Comparison of ENCODE assay signal across 26 mouse cellular contexts in the genomic region with DNA sequence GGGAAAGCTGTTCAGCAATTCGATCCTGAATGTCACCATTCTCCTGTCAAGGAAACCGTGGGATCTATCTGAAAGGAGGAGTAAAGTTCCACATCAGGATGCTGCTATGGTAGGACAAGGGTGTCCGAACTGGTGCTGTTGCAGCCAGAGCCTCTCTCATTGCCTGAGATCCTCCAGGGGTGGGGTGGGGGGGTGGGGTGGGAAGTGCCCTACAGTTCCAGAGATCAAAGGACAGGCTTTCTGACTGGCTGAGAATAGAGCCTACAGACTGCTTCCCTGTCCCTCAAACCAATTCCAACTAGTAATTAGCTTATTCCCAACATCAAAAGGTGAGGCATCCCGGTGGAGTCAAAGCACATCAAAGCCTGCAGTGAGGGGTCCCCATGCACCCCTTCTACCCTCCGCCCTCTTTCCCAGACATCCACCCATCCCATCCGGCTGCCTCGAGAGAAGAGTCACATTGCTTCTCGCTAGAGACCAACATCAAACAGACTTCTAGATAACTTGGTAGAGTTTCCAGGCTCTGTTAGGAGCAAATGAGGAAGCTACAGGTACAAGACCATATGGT.
DNase-seq lines count a peak whose midpoint lies in the region; ATAC-seq and TF ChIP-seq lines count a peak whose summit lies in the region.
"Had no signal": no experiment of that assay in that cellular context is flagged by ENCODE, and none has a peak within 500 bp of the region (broad histone marks: within the 10 kb centered on the region; RNA-seq: fewer than 3 reads in every experiment).

No protein-coding gene starts in this region.

- 0 out of 2 replicates have a peak overlapping the region, but pooled peaks have one; percentile 25 for H3K27ac ChIP-seq in layer of hippocampus, adult 2 months
- no peak overlapping the region for H3K27ac ChIP-seq in midbrain, embryonic 11.5 days (ENCODE audit: low read depth, low read length)
- H3K27ac ChIP-seq in midbrain, embryonic 16.5 days (ENCODE audit: low read length) = no peak overlapping the region
- H3K27ac ChIP-seq: embryonic facial prominence, embryonic 15.5 days; hindbrain, embryonic 15.5 days; liver, embryonic 15.5 days; lung, embryonic 15.5 days; stomach, embryonic 15.5 days had no signal

- H3K27me3 ChIP-seq in midbrain, embryonic 11.5 days (ENCODE audit: control insufficient read depth, insufficient read depth, low read length) = no peaks in the 10 kb centered on the region
- H3K27me3 ChIP-seq in midbrain, embryonic 16.5 days (ENCODE audit: control insufficient read depth, insufficient read depth, low read depth, low read length) = no peaks in the 10 kb centered on the region
- H3K27me3 ChIP-seq: embryonic facial prominence, embryonic 15.5 days; hindbrain, embryonic 15.5 days; liver, embryonic 15.5 days; lung, embryonic 15.5 days; megakaryocyte, embryonic 14.5 days; stomach, embryonic 15.5 days had no signal

- TF ChIP-seq CTCF in layer of hippocampus, adult 2 months (conservative IDR thresholded peaks at IDR 0.05) = no peak

- H3K9ac ChIP-seq in midbrain, embryonic 11.5 days (ENCODE audit: low read length) = no peak overlapping the region
- no peak overlapping the region for H3K9ac ChIP-seq in midbrain, embryonic 16.5 days (ENCODE audit: low read depth, low read length)
- H3K9ac ChIP-seq: embryonic facial prominence, embryonic 15.5 days; hindbrain, embryonic 15.5 days; liver, embryonic 15.5 days; lung, embryonic 15.5 days; stomach, embryonic 15.5 days had no signal

- H3K4me3 ChIP-seq in layer of hippocampus, adult 2 months = no peak overlapping the region
- H3K4me3 ChIP-seq in midbrain, embryonic 11.5 days (ENCODE audit: low read depth, low read length) = no peak overlapping the region
- no peak overlapping the region for H3K4me3 ChIP-seq in midbrain, embryonic 16.5 days (ENCODE audit: low read depth, low read length)
- H3K4me3 ChIP-seq: embryonic facial prominence, embryonic 15.5 days; hindbrain, embryonic 15.5 days; liver, embryonic 15.5 days; lung, embryonic 15.5 days; megakaryocyte, embryonic 14.5 days; stomach, embryonic 15.5 days had no signal

- H3K4me2 ChIP-seq in midbrain, embryonic 11.5 days = no peak overlapping the region
- no peak overlapping the region for H3K4me2 ChIP-seq in midbrain, embryonic 16.5 days (ENCODE audit: low read length)
- H3K4me2 ChIP-seq: embryonic facial prominence, embryonic 15.5 days; heart, embryonic 11.5 days; hindbrain, embryonic 15.5 days; liver, embryonic 15.5 days; lung, embryonic 15.5 days; stomach, embryonic 15.5 days had no signal

- WGBS in midbrain, embryonic 11.5 days = 32% methylated on average over 8 of the region's 8 CpGs
- 18% methylated on average over 8 of the region's 8 CpGs for WGBS in midbrain, embryonic 16.5 days

- no peak for ATAC-seq in midbrain, embryonic 11.5 days (ENCODE audit: low FRiP score)
- peak; percentile 71; the same call in 1 of the 2 replicates for ATAC-seq in midbrain, embryonic 16.5 days
- ATAC-seq in CD4-positive, CD25-positive, alpha-beta regulatory T cell, adult 4 months = no peak
- ATAC-seq: inflammation-experienced regulatory T-cells, adult 6 months had no signal

- no peaks in the 10 kb centered on the region for H3K36me3 ChIP-seq in midbrain, embryonic 11.5 days (ENCODE audit: control insufficient read depth, insufficient read depth, low read length)
- H3K36me3 ChIP-seq in midbrain, embryonic 16.5 days (ENCODE audit: control insufficient read depth, insufficient read depth, low read length) = no peaks in the 10 kb centered on the region
- H3K36me3 ChIP-seq: embryonic facial prominence, embryonic 15.5 days; G1E; hindbrain, embryonic 15.5 days; liver, embryonic 15.5 days; lung, embryonic 15.5 days; stomach, embryonic 15.5 days had no signal

- DNase-seq in embryo, embryonic 9.5 days (ENCODE audit: extremely low spot score) = peak; percentile 6
- no peak for DNase-seq in embryo, embryonic 11 days
- DNase-seq in layer of hippocampus, adult 2 months (ENCODE audit: low spot score in 2 of 2) = no peak
- no peak for DNase-seq in layer of hippocampus, postnatal 36 days
- peak; percentile 78 for DNase-seq in midbrain, embryonic 11.5 days (ENCODE audit: low spot score, missing footprints)
- no peak for DNase-seq in left cerebral cortex, adult 8-10 months (ENCODE audit: low spot score in 2 of 2)
- DNase-seq: adrenal gland, adult 8-10 months; cerebellum, adult 8-10 months; gastrocnemius, postnatal 25 days; heart, adult 18-20 months; heart, postnatal 36 days; kidney, adult 18-20 months; kidney, postnatal 36 days; lung, postnatal 36 days; right cerebral cortex, postnatal 25 days had no signal

- H3K9me3 ChIP-seq in midbrain, embryonic 11.5 days (ENCODE audit: control insufficient read depth, low read length) = no peaks in the 10 kb centered on the region
- H3K9me3 ChIP-seq in midbrain, embryonic 16.5 days (replicated peaks; ENCODE audit: control insufficient read depth, low read length, poor library complexity, severe bottlenecking) = no peaks in the 10 kb centered on the region
- H3K9me3 ChIP-seq: embryonic facial prominence, embryonic 15.5 days; hindbrain, embryonic 15.5 days; liver, embryonic 15.5 days; lung, embryonic 15.5 days; stomach, embryonic 15.5 days had no signal

- H3K4me1 ChIP-seq in midbrain, embryonic 11.5 days (ENCODE audit: control insufficient read depth, insufficient read depth, low read length) = peaks cover 8% of the 10 kb centered on the region
- peaks cover 13% of the 10 kb centered on the region for H3K4me1 ChIP-seq in midbrain, embryonic 16.5 days (ENCODE audit: control insufficient read depth, insufficient read depth, low read length)
- H3K4me1 ChIP-seq: embryonic facial prominence, embryonic 15.5 days; liver, embryonic 15.5 days; lung, embryonic 15.5 days; megakaryocyte, embryonic 14.5 days; stomach, embryonic 15.5 days had no signal

Comparison
In these comparisons a context has a peak if more than half of its experiments do, and no peak if none do; other contexts are left out.
1. DNase-seq: peak in embryo, embryonic 9.5 days (single experiment) and midbrain, embryonic 11.5 days (single experiment); none in embryo, embryonic 11 days (single experiment), layer of hippocampus, adult 2 months (0 of 2), layer of hippocampus, postnatal 36 days (0 of 2) and left cerebral cortex, adult 8-10 months (0 of 2).